ENCODE assay signal across 25 mouse cellular contexts in the genomic region with DNA sequence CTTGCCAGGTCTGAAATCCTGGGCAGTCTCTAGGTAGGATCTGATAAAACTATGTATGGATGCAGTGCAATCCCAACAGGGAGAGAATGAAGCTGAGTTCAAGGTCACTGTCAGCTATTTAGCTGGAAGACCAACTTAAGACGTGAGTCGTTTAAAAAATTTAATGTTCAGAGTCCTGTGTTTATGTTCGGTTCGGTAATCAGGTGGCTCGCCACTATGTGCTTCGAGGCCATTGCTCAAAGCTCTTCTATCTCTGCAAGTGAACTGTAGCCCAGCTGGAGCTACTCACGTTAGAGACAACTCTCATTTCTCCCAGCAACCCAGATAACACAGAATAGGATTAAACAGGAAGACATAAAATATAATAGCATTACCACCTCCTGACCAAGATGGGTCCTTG. TPM values are rescaled to one million over a fixed set of nuclear protein-coding genes. Genes with fewer than 3 reads are reported as not detected.
A peak's percentile ranks its signal among the peaks of the same experiment; 100 is the strongest.
DNase-seq lines count a peak whose midpoint lies in the region; ATAC-seq and TF ChIP-seq lines count a peak whose summit lies in the region.
"Had no signal": no experiment of that assay in that cellular context is flagged by ENCODE, and none has a peak within 500 bp of the region (broad histone marks: within the 10 kb centered on the region; RNA-seq: fewer than 3 reads in every experiment).

No protein-coding gene starts in this region.

- no peak overlapping the region for H3K4me3 ChIP-seq in forebrain, postnatal 0 days (ENCODE audit: low read depth, low read length)
- H3K4me3 ChIP-seq in forebrain, embryonic 13.5 days = no peak overlapping the region
- no peak overlapping the region for H3K4me3 ChIP-seq in kidney, embryonic 16.5 days (ENCODE audit: low read length)
- H3K4me3 ChIP-seq in CH12.LX (replicated peaks in 1 of 3; ENCODE audit: low read depth in 2 of 3, low read length in 2 of 3, poor library complexity in 1 of 3) = no peak overlapping the region
- H3K4me3 ChIP-seq in stomach, postnatal 0 days (ENCODE audit: low read depth, low read length) = no peak overlapping the region
- H3K4me3 ChIP-seq: embryonic facial prominence, embryonic 12.5 days; embryonic facial prominence, embryonic 15.5 days; forebrain, embryonic 15.5 days; heart, adult 2 months; heart, embryonic 10.5 days; heart, embryonic 13.5 days; hindbrain, embryonic 15.5 days had no signal

- no peak overlapping the region for H3K27ac ChIP-seq in forebrain, postnatal 0 days (ENCODE audit: low read depth, low read length)
- no peak overlapping the region for H3K27ac ChIP-seq in forebrain, embryonic 13.5 days
- no peak overlapping the region for H3K27ac ChIP-seq in kidney, embryonic 16.5 days (ENCODE audit: low read length)
- H3K27ac ChIP-seq in CH12.LX (ENCODE audit: insufficient read depth, low read depth) = no peak overlapping the region
- no peak overlapping the region for H3K27ac ChIP-seq in stomach, postnatal 0 days (replicated peaks)
- H3K27ac ChIP-seq: embryonic facial prominence, embryonic 12.5 days; embryonic facial prominence, embryonic 15.5 days; forebrain, embryonic 15.5 days; heart, adult 2 months; heart, embryonic 10.5 days; heart, embryonic 13.5 days; hindbrain, embryonic 15.5 days had no signal

- H3K4me1 ChIP-seq in forebrain, postnatal 0 days (ENCODE audit: insufficient read depth) = no peaks in the 10 kb centered on the region
- no peaks in the 10 kb centered on the region for H3K4me1 ChIP-seq in forebrain, embryonic 13.5 days
- H3K4me1 ChIP-seq in kidney, embryonic 16.5 days (ENCODE audit: insufficient read depth, low read length) = no peaks in the 10 kb centered on the region
- H3K4me1 ChIP-seq in CH12.LX (ENCODE audit: control insufficient read depth in 1 of 2, insufficient read depth in 2 of 2) = peaks cover 0 to 3% of the 10 kb centered on the region in 2 experiments; a peak in 2 of 4 replicates
- H3K4me1 ChIP-seq in stomach, postnatal 0 days (replicated peaks; ENCODE audit: control insufficient read depth, insufficient read depth) = no peaks in the 10 kb centered on the region
- H3K4me1 ChIP-seq: embryonic facial prominence, embryonic 12.5 days; embryonic facial prominence, embryonic 15.5 days; forebrain, embryonic 15.5 days; heart, embryonic 10.5 days; heart, embryonic 13.5 days; hindbrain, embryonic 15.5 days had no signal

- 0 out of 2 replicates have a peak, but pooled peaks have one; percentile 16 for ATAC-seq in forebrain, postnatal 0 days
- no peak for ATAC-seq in forebrain, embryonic 13.5 days
- 0 out of 2 replicates have a peak, but pooled peaks have one; percentile 31 for ATAC-seq in kidney, embryonic 16.5 days (ENCODE audit: low FRiP score, low TSS enrichment)
- ATAC-seq in stomach, postnatal 0 days (ENCODE audit: low FRiP score, low TSS enrichment) = no peak
- ATAC-seq: forebrain, embryonic 15.5 days; Patski had no signal

- H3K27me3 ChIP-seq in forebrain, postnatal 0 days (ENCODE audit: insufficient read depth, low read length) = no peaks in the 10 kb centered on the region
- H3K27me3 ChIP-seq in forebrain, embryonic 13.5 days = no peaks in the 10 kb centered on the region
- H3K27me3 ChIP-seq in kidney, embryonic 16.5 days (ENCODE audit: insufficient read depth, low read length) = no peaks in the 10 kb centered on the region
- H3K27me3 ChIP-seq in CH12.LX (replicated peaks) = no peaks in the 10 kb centered on the region
- H3K27me3 ChIP-seq in stomach, postnatal 0 days (ENCODE audit: control insufficient read depth, insufficient read depth, low read length) = no peaks in the 10 kb centered on the region
- H3K27me3 ChIP-seq: embryonic facial prominence, embryonic 12.5 days; embryonic facial prominence, embryonic 15.5 days; forebrain, embryonic 15.5 days; heart, embryonic 13.5 days; hindbrain, embryonic 15.5 days; Patski had no signal

- no peaks in the 10 kb centered on the region for H3K9me3 ChIP-seq in forebrain, postnatal 0 days (ENCODE audit: low read length)
- no peaks in the 10 kb centered on the region for H3K9me3 ChIP-seq in forebrain, embryonic 13.5 days (replicated peaks)
- H3K9me3 ChIP-seq in kidney, embryonic 16.5 days (ENCODE audit: low read length) = no peaks in the 10 kb centered on the region
- H3K9me3 ChIP-seq in CH12.LX (replicated peaks; ENCODE audit: low read length) = peaks cover 4% of the 10 kb centered on the region
- no peaks in the 10 kb centered on the region for H3K9me3 ChIP-seq in stomach, postnatal 0 days (ENCODE audit: control insufficient read depth, low read length)
- H3K9me3 ChIP-seq: embryonic facial prominence, embryonic 12.5 days; embryonic facial prominence, embryonic 15.5 days; forebrain, embryonic 15.5 days; G1E; heart, embryonic 10.5 days; heart, embryonic 13.5 days; hindbrain, embryonic 15.5 days had no signal

- TF ChIP-seq POLR2A in CH12.LX (IDR thresholded peaks at IDR 0.05; ENCODE audit: low read depth, low read length) = 0 out of 2 replicates have a peak, but pooled peaks have one; percentile 26

- no peak overlapping the region for H3K4me2 ChIP-seq in forebrain, postnatal 0 days (ENCODE audit: low read depth)
- no peak overlapping the region for H3K4me2 ChIP-seq in forebrain, embryonic 13.5 days
- H3K4me2 ChIP-seq in kidney, embryonic 16.5 days (replicated peaks; ENCODE audit: low read depth, low read length) = no peak overlapping the region
- no peak overlapping the region for H3K4me2 ChIP-seq in CH12.LX (ENCODE audit: insufficient read depth, low read depth, poor library complexity, severe bottlenecking)
- no peak overlapping the region for H3K4me2 ChIP-seq in stomach, postnatal 0 days (replicated peaks; ENCODE audit: low read depth)
- H3K4me2 ChIP-seq: embryonic facial prominence, embryonic 12.5 days; embryonic facial prominence, embryonic 15.5 days; forebrain, embryonic 15.5 days; heart, embryonic 13.5 days; hindbrain, embryonic 15.5 days had no signal

- no peak for TF ChIP-seq CTCF in forebrain, postnatal 0 days (IDR thresholded peaks at IDR 0.05; ENCODE audit: low read depth)
- no peak for TF ChIP-seq CTCF in CH12.LX (conservative IDR thresholded peaks at IDR 0.05 in 1 of 2, IDR thresholded peaks at IDR 0.05 in 1 of 2; ENCODE audit: low read depth in 2 of 2, low read length in 2 of 2)
- no peak for TF ChIP-seq CTCF in stomach, postnatal 0 days (IDR thresholded peaks at IDR 0.05; ENCODE audit: low read depth)

- TF ChIP-seq RAD21 in CH12.LX (IDR thresholded peaks at IDR 0.05; ENCODE audit: low read depth, low read length) = no peak

- dilution Hi-C loops in CH12.LX (cut with MboI; ENCODE audit: extremely low pct_ligation_motif_present, extremely low pct_unique_long_range_greater_than_20kb, low sequenced_read_pairs) = no loop called here

- in situ Hi-C loops in CH12.LX (cut with MboI; ENCODE audit: low pct_ligation_motif_present, low pct_unique_long_range_greater_than_20kb, low sequenced_read_pairs) = no loop called here

- WGBS in forebrain, postnatal 0 days = 90% methylated on average over 7 of the region's 7 CpGs
- WGBS in forebrain, embryonic 13.5 days = 89% methylated on average over 7 of the region's 7 CpGs
- 73% methylated on average over 7 of the region's 7 CpGs for WGBS in kidney, embryonic 16.5 days
- WGBS in stomach, postnatal 0 days = 66% methylated on average over 7 of the region's 7 CpGs

- peaks cover 31% of the 10 kb centered on the region for H3K36me3 ChIP-seq in forebrain, postnatal 0 days (ENCODE audit: insufficient read depth)
- H3K36me3 ChIP-seq in forebrain, embryonic 13.5 days (ENCODE audit: poor library complexity, severe bottlenecking) = peaks cover 59% of the 10 kb centered on the region
- peaks cover 21% of the 10 kb centered on the region for H3K36me3 ChIP-seq in kidney, embryonic 16.5 days (ENCODE audit: insufficient read depth, low read length)
- peaks cover 37 to 76% of the 10 kb centered on the region in 2 experiments for H3K36me3 ChIP-seq in CH12.LX (replicated peaks in 1 of 2; ENCODE audit: control insufficient read depth in 1 of 2, insufficient read depth in 1 of 2, low read length in 1 of 2)
- H3K36me3 ChIP-seq in stomach, postnatal 0 days (ENCODE audit: control insufficient read depth, insufficient read depth, low read length) = peaks cover 25% of the 10 kb centered on the region

- no peak overlapping the region for H3K9ac ChIP-seq in forebrain, postnatal 0 days
- H3K9ac ChIP-seq in forebrain, embryonic 13.5 days = no peak overlapping the region
- H3K9ac ChIP-seq in kidney, embryonic 16.5 days (replicated peaks; ENCODE audit: low read length) = no peak overlapping the region
- no peak overlapping the region for H3K9ac ChIP-seq in CH12.LX (ENCODE audit: insufficient read depth, low read depth)
- no peak overlapping the region for H3K9ac ChIP-seq in stomach, postnatal 0 days (ENCODE audit: low read length)
- H3K9ac ChIP-seq: embryonic facial prominence, embryonic 12.5 days; embryonic facial prominence, embryonic 15.5 days; forebrain, embryonic 15.5 days; heart, embryonic 13.5 days; hindbrain, embryonic 15.5 days had no signal

- DNase-seq in forebrain, postnatal 0 days = no peak
- no peak for DNase-seq in kidney, postnatal 36 days
- DNase-seq in CH12.LX (ENCODE audit: extremely low read depth) = no peak
- DNase-seq in stomach, postnatal 0 days (ENCODE audit: low spot score) = no peak
- DNase-seq: adrenal gland, adult 2 months; adrenal gland, postnatal 14 days; cerebellum, adult 11 months; cerebellum, adult 2 months; cerebellum, adult 9-11 months; cerebellum, postnatal 25 days; gastrocnemius, postnatal 10 days; gastrocnemius, postnatal 36 days; heart, adult 2 months; heart, postnatal 14 days; heart, postnatal 4 days had no signal

- no peak for TF ChIP-seq EP300 in CH12.LX (IDR thresholded peaks at IDR 0.05; ENCODE audit: low read length)
- no peak for TF ChIP-seq EP300 in stomach, postnatal 0 days (optimal IDR thresholded peaks at IDR 0.05)

- peaks cover 5% of the 10 kb centered on the region; the same call in 1 of the 2 replicates for H3K79me2 ChIP-seq in CH12.LX (replicated peaks; ENCODE audit: control insufficient read depth, extremely low read depth, insufficient read depth, poor library complexity, severe bottlenecking)

RNA-seq across cellular contexts. Expression of a gene that starts 15.5 kb away (rescaled TPM):
- total RNA-seq in forebrain, postnatal 0 days (2014; rRNA removed) = 92.8 and 106 TPM in 2 replicates
- 231 and 236 TPM in 2 replicates for polyA plus RNA-seq in forebrain, postnatal 0 days (2015; fragmentation: Nextera tagmentation; extraction: Ambion mirVana)
- polyA plus RNA-seq in forebrain, embryonic 13.5 days (2015; fragmentation: Nextera tagmentation; extraction: Ambion mirVana) = 289 and 296 TPM in 2 replicates
- polyA plus RNA-seq in kidney, embryonic 16.5 days (2015; fragmentation: Nextera tagmentation; extraction: Ambion mirVana) = 210 and 217 TPM in 2 replicates
- 67.4 and 79.5 TPM in 2 replicates for total RNA-seq in CH12.LX (2012; rRNA removed)
- total RNA-seq in CH12.LX (2014; rRNA removed) = 177 and 208 TPM in 2 replicates
- 137 and 154 TPM in 2 replicates for polyA plus RNA-seq in CH12.LX (2012; ENCODE audit: insufficient read length, low read depth)
- 122 and 128 TPM in 2 replicates for polyA plus RNA-seq in stomach, postnatal 0 days (2015; fragmentation: Nextera tagmentation; extraction: Ambion mirVana)

RNA-seq across cellular contexts. Expression of a gene that starts 23.5 kb away (rescaled TPM):
- 16.1 and 20.5 TPM in 2 replicates for total RNA-seq in forebrain, postnatal 0 days (2014; rRNA removed)
- polyA plus RNA-seq in forebrain, postnatal 0 days (2015; fragmentation: Nextera tagmentation; extraction: Ambion mirVana) = 16.8 and 19.3 TPM in 2 replicates
- 25.8 and 26.3 TPM in 2 replicates for polyA plus RNA-seq in forebrain, embryonic 13.5 days (2015; fragmentation: Nextera tagmentation; extraction: Ambion mirVana)
- 27.8 and 28.6 TPM in 2 replicates for polyA plus RNA-seq in kidney, embryonic 16.5 days (2015; fragmentation: Nextera tagmentation; extraction: Ambion mirVana)
- total RNA-seq in CH12.LX (2012; rRNA removed) (23.4 and 32.5 TPM in 2 replicates), CH12.LX (2014; rRNA removed) (63.0 and 63.5 TPM in 2 replicates)
- 26.6 and 30.1 TPM in 2 replicates for polyA plus RNA-seq in CH12.LX (2012; ENCODE audit: insufficient read length, low read depth)
- 16.2 and 17.6 TPM in 2 replicates for polyA plus RNA-seq in stomach, postnatal 0 days (2015; fragmentation: Nextera tagmentation; extraction: Ambion mirVana)

RNA-seq across cellular contexts. Expression of a gene that starts 34.1 kb away (rescaled TPM):
- total RNA-seq in forebrain, postnatal 0 days (2014; rRNA removed) = 28.9 and 35.0 TPM in 2 replicates
- polyA plus RNA-seq in forebrain, postnatal 0 days (2015; fragmentation: Nextera tagmentation; extraction: Ambion mirVana) = 26.2 and 32.8 TPM in 2 replicates
- polyA plus RNA-seq in forebrain, embryonic 13.5 days (2015; fragmentation: Nextera tagmentation; extraction: Ambion mirVana) = 56.1 and 57.6 TPM in 2 replicates
- polyA plus RNA-seq in kidney, embryonic 16.5 days (2015; fragmentation: Nextera tagmentation; extraction: Ambion mirVana) = 24.6 and 27.2 TPM in 2 replicates
- total RNA-seq in CH12.LX (2012; rRNA removed) (9.9 and 12.3 TPM in 2 replicates), CH12.LX (2014; rRNA removed) (15.5 and 16.5 TPM in 2 replicates)
- 23.7 and 26.4 TPM in 2 replicates for polyA plus RNA-seq in CH12.LX (2012; ENCODE audit: insufficient read length, low read depth)
- 11.0 and 12.6 TPM in 2 replicates for polyA plus RNA-seq in stomach, postnatal 0 days (2015; fragmentation: Nextera tagmentation; extraction: Ambion mirVana)

RNA-seq across cellular contexts. Expression of a gene that starts 40.4 kb away (rescaled TPM):
- total RNA-seq in forebrain, postnatal 0 days (2014; rRNA removed) = 22.3 and 23.7 TPM in 2 replicates
- polyA plus RNA-seq in forebrain, postnatal 0 days (2015; fragmentation: Nextera tagmentation; extraction: Ambion mirVana) = 9.9 and 15.6 TPM in 2 replicates
- polyA plus RNA-seq in forebrain, embryonic 13.5 days (2015; fragmentation: Nextera tagmentation; extraction: Ambion mirVana) = 18.9 and 19.2 TPM in 2 replicates
- polyA plus RNA-seq in kidney, embryonic 16.5 days (2015; fragmentation: Nextera tagmentation; extraction: Ambion mirVana) = 16.5 and 18.9 TPM in 2 replicates
- 21.4 and 25.6 TPM in 2 replicates for total RNA-seq in CH12.LX (2012; rRNA removed)
- 33.0 and 35.5 TPM in 2 replicates for total RNA-seq in CH12.LX (2014; rRNA removed)
- polyA plus RNA-seq in CH12.LX (2012; ENCODE audit: insufficient read length, low read depth) = 17.7 and 19.8 TPM in 2 replicates
- polyA plus RNA-seq in stomach, postnatal 0 days (2015; fragmentation: Nextera tagmentation; extraction: Ambion mirVana) = 6.8 and 7.3 TPM in 2 replicates

RNA-seq across cellular contexts. Expression of a gene that starts 48.0 kb away (rescaled TPM):
- total RNA-seq in forebrain, postnatal 0 days (2014; rRNA removed) = 576 and 901 TPM in 2 replicates
- polyA plus RNA-seq in forebrain, postnatal 0 days (2015; fragmentation: Nextera tagmentation; extraction: Ambion mirVana) = 584 and 740 TPM in 2 replicates
- polyA plus RNA-seq in forebrain, embryonic 13.5 days (2015; fragmentation: Nextera tagmentation; extraction: Ambion mirVana) = 656 and 765 TPM in 2 replicates
- polyA plus RNA-seq in kidney, embryonic 16.5 days (2015; fragmentation: Nextera tagmentation; extraction: Ambion mirVana) = 611 and 649 TPM in 2 replicates
- total RNA-seq in CH12.LX (2012; rRNA removed) (2,337 and 2,579 TPM in 2 replicates), CH12.LX (2014; rRNA removed) (2,739 and 3,070 TPM in 2 replicates)
- polyA plus RNA-seq in CH12.LX (2012; ENCODE audit: insufficient read length, low read depth) = 96.4 and 348 TPM in 2 replicates
- 760 and 770 TPM in 2 replicates for polyA plus RNA-seq in stomach, postnatal 0 days (2015; fragmentation: Nextera tagmentation; extraction: Ambion mirVana)

Comparison
In these comparisons a context has a peak if more than half of its experiments do, and no peak if none do; other contexts are left out.
1. ATAC-seq: peak in forebrain, postnatal 0 days (single experiment) and kidney, embryonic 16.5 days (single experiment); none in forebrain, embryonic 13.5 days (single experiment) and stomach, postnatal 0 days (single experiment).